Mouse (Mus musculus): ENCODE measurements at regions not wholly inside any gene's neighbourhood (a gene's known extent, or its start where the extent isn't known, plus 50 kb on each side); places are given as distances from the start of the nearest gene placed in this dataset.

GRCm38 (mm10) chr4:83950809-83951409 is 425.6 kb downstream of the Ccdc171 start:
- Histone ChIP-seq H3K27ac (ENCODE audit: low read depth, low read length) (no peak overlapping the region), H3K9ac (ENCODE audit: low read depth, low read length) (no peak overlapping the region), H3K4me1 (replicated peaks; ENCODE audit: control insufficient read depth, insufficient read depth, low read length) (no peaks in the 10 kb centered on the region), H3K27me3 (ENCODE audit: control insufficient read depth, insufficient read depth, low read length) (no peaks in the 10 kb centered on the region), H3K36me3 (ENCODE audit: control insufficient read depth, insufficient read depth, low read length) (no peaks in the 10 kb centered on the region), H3K4me2 (replicated peaks; ENCODE audit: low read depth, low read length) (no peak overlapping the region), H3K9me3 (ENCODE audit: control insufficient read depth, low read length) (no peaks in the 10 kb centered on the region), H3K4me3 (ENCODE audit: low read depth, low read length) (no peak overlapping the region)
- no peak for ATAC-seq (ENCODE audit: low FRiP score)
- no peak for DNase-seq (ENCODE audit: low spot score)
- 75% methylated on average over 10 of the region's 10 CpGs for WGBS

GRCm38 (mm10) chr4:83956252-83956904 is 431.0 kb downstream of the Ccdc171 start:
- WGBS, result 96% methylated on average over 12 of the region's 12 CpGs
- DNase-seq (ENCODE audit: low spot score), result no peak

GRCm38 (mm10) chr4:83957217-83957692 is 431.9 kb downstream of the Ccdc171 start:
- Histone ChIP-seq H3K9ac (ENCODE audit: low read depth, low read length) (no peak overlapping the region), H3K27ac (ENCODE audit: low read depth, low read length) (no peak overlapping the region), H3K4me1 (replicated peaks; ENCODE audit: control insufficient read depth, insufficient read depth, low read length) (no peaks in the 10 kb centered on the region), H3K4me3 (ENCODE audit: low read depth, low read length) (no peak overlapping the region), H3K36me3 (ENCODE audit: control insufficient read depth, insufficient read depth, low read length) (no peaks in the 10 kb centered on the region), H3K4me2 (replicated peaks; ENCODE audit: low read depth, low read length) (no peak overlapping the region), H3K27me3 (ENCODE audit: control insufficient read depth, insufficient read depth, low read length) (no peaks in the 10 kb centered on the region), H3K9me3 (ENCODE audit: control insufficient read depth, low read length) (no peaks in the 10 kb centered on the region)
- WGBS, result 74% methylated on average over 5 of the region's 5 CpGs
- DNase-seq (ENCODE audit: low spot score) (no peak), ATAC-seq (ENCODE audit: low FRiP score) (no peak)

More at GRCm38 (mm10) chr4:83956252-83956904, 431.0 kb downstream of the Ccdc171 start:
- no peak overlapping the region for H3K4me3 ChIP-seq (ENCODE audit: low read depth, low read length)
- H3K27me3 ChIP-seq (ENCODE audit: control insufficient read depth, insufficient read depth, low read length), result no peaks in the 10 kb centered on the region
- H3K36me3 ChIP-seq (ENCODE audit: control insufficient read depth, insufficient read depth, low read length), result no peaks in the 10 kb centered on the region
- H3K9me3 ChIP-seq (ENCODE audit: control insufficient read depth, low read length), result no peaks in the 10 kb centered on the region
- no peaks in the 10 kb centered on the region for H3K4me1 ChIP-seq (replicated peaks; ENCODE audit: control insufficient read depth, insufficient read depth, low read length)
- no peak overlapping the region for H3K27ac ChIP-seq (ENCODE audit: low read depth, low read length)
- ATAC-seq (ENCODE audit: low FRiP score), result no peak
- no peak overlapping the region for H3K9ac ChIP-seq (ENCODE audit: low read depth, low read length)
- no peak overlapping the region for H3K4me2 ChIP-seq (replicated peaks; ENCODE audit: low read depth, low read length)

- no peak for DNase-seq (ENCODE audit: low spot score)
- H3K4me3 ChIP-seq (ENCODE audit: low read depth, low read length), result no peak overlapping the region
- WGBS, result 84% methylated on average over 1 of the region's 1 CpGs
- H3K9me3 ChIP-seq (ENCODE audit: control insufficient read depth, low read length), result no peaks in the 10 kb centered on the region
- H3K27me3 ChIP-seq (ENCODE audit: control insufficient read depth, insufficient read depth, low read length), result no peaks in the 10 kb centered on the region
- no peaks in the 10 kb centered on the region for H3K36me3 ChIP-seq (ENCODE audit: control insufficient read depth, insufficient read depth, low read length)
- no peak for ATAC-seq (ENCODE audit: low FRiP score)
- no peak overlapping the region for H3K27ac ChIP-seq (ENCODE audit: low read depth, low read length)
- no peak overlapping the region for H3K9ac ChIP-seq (ENCODE audit: low read depth, low read length)
- no peaks in the 10 kb centered on the region for H3K4me1 ChIP-seq (replicated peaks; ENCODE audit: control insufficient read depth, insufficient read depth, low read length)
- no peak overlapping the region for H3K4me2 ChIP-seq (replicated peaks; ENCODE audit: low read depth, low read length)
These were observed 441.6 kb downstream of the Ccdc171 start for GRCm38 (mm10) chr4:83966898-83967297.

GRCm38 (mm10) chr4:83973162-83973561 is 447.8 kb downstream of the Ccdc171 start:
- DNase-seq (ENCODE audit: low spot score) (no peak), ATAC-seq (ENCODE audit: low FRiP score) (no peak)
- 96% methylated on average over 4 of the region's 4 CpGs for WGBS

GRCm38 (mm10) chr4:83974214-83975012 is 449.1 kb downstream of the Ccdc171 start:
- no peaks in the 10 kb centered on the region; the same call in 1 of the 2 replicates for H3K4me1 ChIP-seq (replicated peaks; ENCODE audit: control insufficient read depth, insufficient read depth, low read length)
- no peak overlapping the region for H3K4me2 ChIP-seq (replicated peaks; ENCODE audit: low read depth, low read length)
- H3K36me3 ChIP-seq (ENCODE audit: control insufficient read depth, insufficient read depth, low read length), result no peaks in the 10 kb centered on the region
- H3K9ac ChIP-seq (ENCODE audit: low read depth, low read length), result no peak overlapping the region
- no peak overlapping the region for H3K4me3 ChIP-seq (ENCODE audit: low read depth, low read length)
- WGBS, result 82% methylated on average over 7 of the region's 7 CpGs
- no peak overlapping the region for H3K27ac ChIP-seq (ENCODE audit: low read depth, low read length)
- H3K9me3 ChIP-seq (ENCODE audit: control insufficient read depth, low read length), result no peaks in the 10 kb centered on the region
- H3K27me3 ChIP-seq (ENCODE audit: control insufficient read depth, insufficient read depth, low read length), result no peaks in the 10 kb centered on the region; the same call in 1 of the 2 replicates
- ATAC-seq (ENCODE audit: low FRiP score) (no peak), DNase-seq (ENCODE audit: low spot score) (no peak)

More at GRCm38 (mm10) chr4:83973162-83973561, 447.8 kb downstream of the Ccdc171 start:
- H3K4me3 ChIP-seq (ENCODE audit: low read depth, low read length), result no peak overlapping the region
- H3K9me3 ChIP-seq (ENCODE audit: control insufficient read depth, low read length), result no peaks in the 10 kb centered on the region
- no peak overlapping the region for H3K9ac ChIP-seq (ENCODE audit: low read depth, low read length)
- H3K36me3 ChIP-seq (ENCODE audit: control insufficient read depth, insufficient read depth, low read length), result no peaks in the 10 kb centered on the region
- H3K27ac ChIP-seq (ENCODE audit: low read depth, low read length), result no peak overlapping the region
- H3K27me3 ChIP-seq (ENCODE audit: control insufficient read depth, insufficient read depth, low read length), result no peaks in the 10 kb centered on the region; the same call in 1 of the 2 replicates
- no peak overlapping the region for H3K4me2 ChIP-seq (replicated peaks; ENCODE audit: low read depth, low read length)
- H3K4me1 ChIP-seq (replicated peaks; ENCODE audit: control insufficient read depth, insufficient read depth, low read length), result no peaks in the 10 kb centered on the region; the same call in 1 of the 2 replicates

- no peaks in the 10 kb centered on the region; the same call in 1 of the 2 replicates for H3K4me1 ChIP-seq (replicated peaks; ENCODE audit: control insufficient read depth, insufficient read depth, low read length)
- no peaks in the 10 kb centered on the region; the same call in 1 of the 2 replicates for H3K27me3 ChIP-seq (ENCODE audit: control insufficient read depth, insufficient read depth, low read length)
- no peak overlapping the region for H3K9ac ChIP-seq (ENCODE audit: low read depth, low read length)
- H3K9me3 ChIP-seq (ENCODE audit: control insufficient read depth, low read length), result no peaks in the 10 kb centered on the region
- no peak for ATAC-seq (ENCODE audit: low FRiP score)
- no peak overlapping the region for H3K4me3 ChIP-seq (ENCODE audit: low read depth, low read length)
- no peaks in the 10 kb centered on the region for H3K36me3 ChIP-seq (ENCODE audit: control insufficient read depth, insufficient read depth, low read length)
- no peak for DNase-seq (ENCODE audit: low spot score)
- WGBS, result 78% methylated on average over 5 of the region's 5 CpGs
- H3K27ac ChIP-seq (ENCODE audit: low read depth, low read length), result no peak overlapping the region
- no peak overlapping the region for H3K4me2 ChIP-seq (replicated peaks; ENCODE audit: low read depth, low read length)
These were observed 450.2 kb downstream of the Ccdc171 start for GRCm38 (mm10) chr4:83975569-83975968.

- Histone ChIP-seq H3K9ac (ENCODE audit: low read depth, low read length) (no peak overlapping the region), H3K27ac (ENCODE audit: low read depth, low read length) (no peak overlapping the region), H3K27me3 (ENCODE audit: control insufficient read depth, insufficient read depth, low read length) (no peaks in the 10 kb centered on the region; the same call in 1 of the 2 replicates), H3K4me1 (replicated peaks; ENCODE audit: control insufficient read depth, insufficient read depth, low read length) (no peaks in the 10 kb centered on the region; the same call in 1 of the 2 replicates), H3K36me3 (ENCODE audit: control insufficient read depth, insufficient read depth, low read length) (no peaks in the 10 kb centered on the region), H3K4me3 (ENCODE audit: low read depth, low read length) (no peak overlapping the region), H3K9me3 (ENCODE audit: control insufficient read depth, low read length) (no peaks in the 10 kb centered on the region), H3K4me2 (replicated peaks; ENCODE audit: low read depth, low read length) (no peak overlapping the region; the same call in 1 of the 2 replicates)
- ATAC-seq (ENCODE audit: low FRiP score), result no peak; the same call in 1 of the 2 replicates
- WGBS, result 37% methylated on average over 12 of the region's 12 CpGs
- peak; percentile 34 for DNase-seq (ENCODE audit: low spot score)
These were observed 450.7 kb downstream of the Ccdc171 start for GRCm38 (mm10) chr4:83976067-83976466.

Data from hindbrain, embryonic 11.5 days (tissue).